Mouse (Mus musculus) embryonic facial prominence, embryonic 14.5 days (tissue): ENCODE measurements around the gene Ropn1. TPM values are rescaled to one million over a fixed set of nuclear protein-coding genes. Genes with fewer than 3 reads are reported as not detected.
A peak's percentile ranks its signal among the peaks of the same experiment; 100 is the strongest.

Source experiments
- ATAC-seq: fragments of 200-750 bp; cut with Nextera tagmentation; 2 replicates; pipeline ENCODE4 v1.8.0; 2017; ENCODE audit warnings: low read depth, moderate number of reproducible peaks, moderate TSS enrichment
- DNase-seq: peaks from one replicate; pipeline ENCODE4 v3.0.0-alpha.2; 2015; ENCODE audit warnings: low spot score
- H3K27ac ChIP-seq: fragments of 300-500 bp; sonication (generic); replicated peaks from 2 replicates; pipeline ENCODE4 v1.5.1; 2014; ENCODE audit warnings: low read depth, mild to moderate bottlenecking, low read length, moderate library complexity
- H3K27me3 ChIP-seq: fragments of 300-500 bp; sonication (generic); replicated peaks from 2 replicates; pipeline ENCODE4 v1.6.1; 2014; ENCODE audit warnings: low read length; ENCODE audit not compliant: control insufficient read depth, insufficient read depth
- H3K36me3 ChIP-seq: fragments of 300-500 bp; sonication (generic); 2 replicates; pipeline ENCODE4 v1.6.1; 2014; ENCODE audit warnings: low read length, mixed read lengths; ENCODE audit not compliant: control insufficient read depth, insufficient read depth
- H3K4me1 ChIP-seq: fragments of 300-500 bp; sonication (generic); 2 replicates; pipeline ENCODE4 v1.6.1; 2014; ENCODE audit warnings: antibody characterized with exemption, low read length; ENCODE audit not compliant: control insufficient read depth, insufficient read depth
- H3K4me2 ChIP-seq: fragments of 300-500 bp; sonication (generic); 2 replicates; pipeline ENCODE4 v1.6.1; 2014; ENCODE audit warnings: low read depth, mild to moderate bottlenecking, low read length, moderate library complexity, mixed read lengths
- H3K4me3 ChIP-seq: fragments of 300-500 bp; sonication (generic); 2 replicates; pipeline ENCODE4 v1.5.1; 2014; ENCODE audit warnings: low read depth, mild to moderate bottlenecking, low read length
- H3K9ac ChIP-seq: fragments of 300-500 bp; sonication (generic); 2 replicates; pipeline ENCODE4 v1.6.1; 2014; ENCODE audit warnings: low read depth, mild to moderate bottlenecking, low read length, moderate library complexity, mixed read lengths
- H3K9me3 ChIP-seq: fragments of 300-500 bp; sonication (generic); 2 replicates; pipeline ENCODE4 v1.6.1; 2016; ENCODE audit warnings: low read length; ENCODE audit not compliant: control insufficient read depth
- WGBS: fragments of 180-500 bp; shearing (Covaris S2); extraction: QIAGEN DNeasy Blood & Tissue Kit; methylation state at CpG from one replicate; pipeline ENCODE4 v1.1.7; 2014; 5-methylcytosine and 5-hydroxymethylcytosine counted together
- polyA plus RNA-seq: library from polyadenylated mRNA; unstranded; fragments of >200 nt; fragmentation: Nextera tagmentation; extraction: Ambion mirVana; gene quantifications from 2 replicates; pipeline ENCODE4 v1.2.1, GENCODE M21; 2014

Gene Ropn1
- polyA plus RNA-seq, 1 experiment from 2014 or later = not detected

DNA sequence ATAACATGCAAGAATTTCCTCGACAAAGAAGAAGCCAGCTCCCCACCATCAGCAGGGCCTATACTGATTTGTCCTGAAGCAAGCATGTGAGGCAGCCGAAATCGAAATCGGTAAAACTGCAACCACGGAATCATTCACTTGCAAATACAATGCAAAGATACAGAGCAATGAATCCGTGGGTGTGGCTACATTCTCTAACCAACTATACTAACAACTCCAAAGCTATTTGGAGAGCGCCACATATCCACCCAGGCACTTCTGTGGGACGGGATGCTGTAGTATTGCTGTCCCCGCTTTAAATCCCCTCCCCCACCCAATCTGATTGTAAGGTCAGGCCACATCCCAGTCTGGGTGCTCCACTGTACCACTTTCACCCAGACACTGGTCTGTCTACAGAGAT lies 18.6 kb downstream of the Ropn1 start:
- no peaks in the 10 kb centered on the region for H3K36me3 ChIP-seq
- H3K27ac ChIP-seq = no peak overlapping the region
- 78% methylated on average over 9 of the region's 9 CpGs for WGBS
- no peak overlapping the region for H3K9ac ChIP-seq
- no peak for DNase-seq
- H3K4me3 ChIP-seq = no peak overlapping the region
- peaks cover 18% of the 10 kb centered on the region; the same call in 1 of the 2 replicates for H3K27me3 ChIP-seq
- ATAC-seq = no peak
- H3K4me2 ChIP-seq = no peak overlapping the region
- H3K4me1 ChIP-seq = peaks cover 4% of the 10 kb centered on the region; the same call in 1 of the 2 replicates
- no peaks in the 10 kb centered on the region for H3K9me3 ChIP-seq

DNA sequence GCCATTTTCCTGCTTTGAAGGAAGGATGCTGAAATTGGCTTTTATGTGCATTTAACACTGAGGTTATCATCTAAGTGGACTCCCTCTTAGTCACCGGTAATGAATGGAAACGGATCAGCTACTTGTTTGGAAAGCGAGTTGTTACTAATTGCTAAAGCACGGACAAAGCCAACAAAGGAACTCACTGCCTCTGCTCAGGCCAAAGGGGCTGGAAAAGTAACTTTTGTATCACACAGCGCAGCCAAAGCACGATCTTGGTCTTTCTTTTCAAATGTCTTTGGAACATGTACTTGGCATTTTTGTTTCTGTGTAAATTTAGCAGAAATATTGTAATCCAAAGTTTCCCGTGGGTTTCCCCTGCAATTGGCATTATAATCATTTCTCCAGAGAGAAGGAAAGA lies 22.2 kb downstream of the Ropn1 start:
- Histone ChIP-seq H3K9me3 (no peaks in the 10 kb centered on the region), H3K9ac (no peak overlapping the region), H3K27me3 (peaks cover 18% of the 10 kb centered on the region; the same call in 1 of the 2 replicates), H3K4me3 (no peak overlapping the region), H3K4me2 (no peak overlapping the region), H3K36me3 (no peaks in the 10 kb centered on the region), H3K27ac (no peak overlapping the region), H3K4me1 (peaks cover 4% of the 10 kb centered on the region; the same call in 1 of the 2 replicates)
- ATAC-seq = no peak
- 63% methylated on average over 7 of the region's 7 CpGs for WGBS
- no peak for DNase-seq

DNA sequence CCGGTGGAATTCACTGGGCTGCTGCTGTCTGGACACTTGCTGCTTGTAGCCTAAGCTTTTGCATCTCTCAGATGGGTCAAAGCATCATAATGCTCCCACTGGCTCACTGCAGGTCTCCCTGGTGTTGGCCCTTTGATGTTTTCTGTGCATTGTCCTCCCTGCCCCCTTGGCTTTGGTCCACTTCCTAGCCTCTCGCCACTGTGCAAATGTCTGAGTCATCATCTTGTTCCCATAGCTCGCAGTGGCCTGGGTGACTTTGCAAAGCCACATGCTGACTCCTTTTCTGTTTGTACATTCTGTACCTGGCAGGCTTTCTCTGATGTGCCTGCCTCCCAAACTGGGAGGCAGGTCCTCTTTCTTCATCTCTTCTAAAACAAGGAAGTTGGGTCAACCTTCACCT lies 23.1 kb downstream of the Ropn1 start:
- 74% methylated on average over 3 of the region's 3 CpGs for WGBS
- H3K36me3 ChIP-seq = no peaks in the 10 kb centered on the region
- no peak overlapping the region for H3K9ac ChIP-seq
- no peak overlapping the region for H3K4me2 ChIP-seq
- H3K27me3 ChIP-seq = peaks cover 18% of the 10 kb centered on the region; the same call in 1 of the 2 replicates
- H3K4me1 ChIP-seq = no peaks in the 10 kb centered on the region
- H3K4me3 ChIP-seq = no peak overlapping the region
- ATAC-seq = no peak
- no peaks in the 10 kb centered on the region for H3K9me3 ChIP-seq
- no peak overlapping the region for H3K27ac ChIP-seq
- no peak for DNase-seq

DNA sequence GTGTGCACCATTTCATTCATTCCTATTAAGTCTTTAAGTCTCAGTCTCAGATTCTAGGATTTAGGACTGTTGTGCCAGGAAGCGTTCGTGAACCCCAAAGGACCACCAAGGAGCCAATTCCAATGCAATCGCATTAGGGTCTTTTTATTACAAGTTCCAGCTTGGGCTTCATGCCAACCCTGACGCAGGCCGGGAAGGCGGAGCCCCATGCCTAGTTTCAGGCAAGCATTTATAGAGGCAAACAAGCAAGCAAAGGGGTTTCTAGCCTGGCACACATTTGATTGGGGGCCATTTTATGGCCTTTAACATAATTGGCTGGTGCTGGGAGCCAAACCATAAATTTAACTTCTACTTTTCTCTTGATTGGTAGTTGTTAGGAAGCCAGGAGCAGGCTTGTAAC lies 24.6 kb downstream of the Ropn1 start:
- Histone ChIP-seq H3K27ac (no peak overlapping the region), H3K9ac (no peak overlapping the region), H3K4me3 (no peak overlapping the region), H3K4me2 (no peak overlapping the region), H3K27me3 (peaks cover 8% of the 10 kb centered on the region; the same call in 1 of the 2 replicates), H3K9me3 (no peaks in the 10 kb centered on the region), H3K4me1 (no peaks in the 10 kb centered on the region), H3K36me3 (no peaks in the 10 kb centered on the region)
- DNase-seq = peak; percentile 7
- 74% methylated on average over 6 of the region's 6 CpGs for WGBS
- no peak for ATAC-seq

DNA sequence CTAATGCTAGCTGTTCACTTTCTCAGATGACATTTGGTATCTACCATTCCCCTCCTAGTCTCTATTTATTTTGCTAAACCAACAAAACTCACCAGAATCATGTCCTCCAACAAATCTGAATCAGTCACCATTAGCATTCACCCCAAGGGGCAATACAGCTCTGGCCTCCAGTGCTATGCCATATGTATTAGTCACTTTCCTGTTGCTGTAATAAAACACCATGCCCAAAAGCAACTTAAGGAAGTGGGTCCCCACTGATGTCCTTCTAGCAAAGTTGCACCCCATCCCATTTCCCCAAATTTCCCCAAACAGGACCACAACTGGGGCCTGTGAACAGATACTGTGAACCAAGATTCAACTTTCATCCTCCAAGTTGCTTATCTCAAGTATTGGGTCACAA lies 32.1 kb downstream of the Ropn1 start:
- H3K9me3 ChIP-seq = no peaks in the 10 kb centered on the region
- no peaks in the 10 kb centered on the region for H3K27me3 ChIP-seq
- ATAC-seq (no peak), DNase-seq (no peak)
- H3K4me3 ChIP-seq = no peak overlapping the region
- H3K36me3 ChIP-seq = no peaks in the 10 kb centered on the region
- no peak overlapping the region for H3K9ac ChIP-seq
- no peaks in the 10 kb centered on the region for H3K4me1 ChIP-seq
- no peak overlapping the region for H3K4me2 ChIP-seq
- H3K27ac ChIP-seq = no peak overlapping the region

DNA sequence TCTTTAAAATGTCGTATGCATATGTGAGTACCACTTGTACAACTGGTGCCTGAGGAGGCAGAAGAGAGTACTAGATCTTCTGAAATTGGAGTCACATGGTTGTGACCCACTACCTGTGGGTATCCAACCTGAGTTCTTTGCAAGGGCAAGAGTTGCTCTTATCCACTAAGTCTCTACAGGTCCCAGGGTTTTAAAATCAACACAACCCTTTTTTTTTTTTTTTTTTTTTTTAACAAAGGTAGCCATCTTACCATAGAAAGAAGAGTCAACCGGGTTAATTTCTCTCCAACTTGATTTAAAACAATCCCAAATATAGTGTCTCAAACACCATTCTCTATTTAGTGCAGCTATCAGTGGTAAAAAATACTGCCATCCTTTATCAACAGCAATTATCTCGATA lies 40.2 kb downstream of the Ropn1 start:
- H3K4me3 ChIP-seq = peak overlapping the region; percentile 80
- no peaks in the 10 kb centered on the region for H3K9me3 ChIP-seq
- H3K27ac ChIP-seq = peak overlapping the region; percentile 84; the same call in 1 of the 2 replicates
- H3K36me3 ChIP-seq = no peaks in the 10 kb centered on the region
- ATAC-seq (no peak), DNase-seq (no peak)
- WGBS = 76% methylated on average over 3 of the region's 3 CpGs
- no peak overlapping the region for H3K9ac ChIP-seq
- H3K4me2 ChIP-seq = peak overlapping the region; percentile 83; the same call in 1 of the 2 replicates
- H3K4me1 ChIP-seq = peaks cover 4% of the 10 kb centered on the region; the same call in 1 of the 2 replicates
- no peaks in the 10 kb centered on the region for H3K27me3 ChIP-seq

DNA sequence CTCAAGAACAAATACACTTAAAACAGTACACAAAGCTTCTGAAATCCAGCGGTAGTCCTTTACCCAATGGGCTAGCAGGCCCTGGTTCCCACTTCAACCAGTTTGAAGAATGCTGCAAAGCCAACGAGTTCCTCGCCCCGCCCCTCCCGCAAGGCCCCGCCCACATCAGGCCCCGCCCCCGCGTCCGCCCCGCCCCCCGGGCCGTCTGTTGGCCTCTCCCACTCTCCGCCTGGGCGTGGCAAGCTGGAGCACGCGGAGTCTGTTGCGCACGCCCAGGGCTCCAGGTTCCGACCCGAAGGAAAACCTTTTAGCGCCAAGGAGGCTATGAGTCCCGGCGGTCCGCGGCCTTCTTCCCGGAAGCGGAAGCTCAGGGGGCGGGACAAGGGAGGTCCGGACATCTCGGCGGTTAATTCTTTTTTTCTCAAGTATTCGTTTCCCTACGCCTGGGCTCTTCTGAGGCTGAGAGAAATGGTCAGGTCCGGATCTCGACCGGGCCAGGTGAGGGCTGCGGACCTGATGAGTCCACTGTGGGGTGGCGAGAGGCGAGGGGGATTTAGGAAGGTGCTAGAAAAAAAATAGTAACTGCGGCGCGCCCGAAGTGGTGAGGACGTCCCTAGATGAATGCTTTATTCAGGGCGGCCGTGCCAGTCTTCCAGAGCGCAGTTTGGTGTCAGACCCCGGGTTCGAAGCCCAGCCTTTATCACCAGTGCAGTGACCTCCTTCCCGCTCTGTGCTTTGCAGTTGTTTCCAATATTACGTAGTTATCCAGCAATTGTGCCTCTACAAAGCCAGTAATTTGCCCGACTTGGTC lies 40.8 kb downstream of the Ropn1 start, which contains the start of gene Ccdc14:
Gene Ccdc14, plus strand, starts transcription at position 283 of the 811 bp plus-strand sequence.
- no peaks in the 10 kb centered on the region for H3K36me3 ChIP-seq
- ATAC-seq (peak; percentile 94), DNase-seq (peak; percentile 96)
- peak within 1 kb of the TSS; percentile 80 for H3K4me3 ChIP-seq
- H3K9me3 ChIP-seq = no peaks in the 10 kb centered on the region
- peak within 1 kb of the TSS; percentile 83 for H3K4me2 ChIP-seq
- under 1% methylated on average over 49 of the region's 53 CpGs for WGBS
- peak within 1 kb of the TSS; percentile 80 for H3K9ac ChIP-seq
- no peaks in the 10 kb centered on the region for H3K27me3 ChIP-seq
- peak within 1 kb of the TSS; percentile 84 for H3K27ac ChIP-seq
- peaks cover 4% of the 10 kb centered on the region; the same call in 1 of the 2 replicates for H3K4me1 ChIP-seq

DNA sequence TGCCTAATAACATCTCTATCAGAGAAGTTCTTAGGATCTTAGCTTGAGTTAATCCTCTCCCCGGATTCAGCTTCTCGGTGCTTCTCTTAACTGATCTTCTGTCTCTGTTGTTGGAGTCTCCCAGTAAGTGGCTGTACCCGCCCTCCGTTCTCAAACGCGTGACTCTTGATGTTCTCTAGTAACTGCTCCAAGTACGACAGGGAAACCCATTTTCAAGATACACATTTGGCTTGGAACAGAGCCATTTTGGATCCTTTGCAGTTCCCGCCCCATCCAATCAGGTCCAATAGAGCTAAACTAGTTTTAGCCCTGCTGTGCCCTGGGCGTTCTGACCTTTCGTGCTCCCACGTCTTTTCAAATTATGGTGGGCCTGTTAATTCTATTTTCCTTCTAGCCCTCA lies 41.4 kb downstream of the Ropn1 start:
- Histone ChIP-seq H3K4me3 (peak overlapping the region; percentile 80), H3K36me3 (no peaks in the 10 kb centered on the region)
- 5% methylated on average over 11 of the region's 11 CpGs for whole genome bisulfite sequencing

More for the DNA sequence above, 41.4 kb downstream of the Ropn1 start:
- peak overlapping the region; percentile 84 for H3K27ac ChIP-seq
- peak; percentile 54 for DNase-seq
- H3K4me1 ChIP-seq = peaks cover 4% of the 10 kb centered on the region; the same call in 1 of the 2 replicates
- no peak for ATAC-seq
- H3K9ac ChIP-seq = peak overlapping the region; percentile 80
- H3K27me3 ChIP-seq = no peaks in the 10 kb centered on the region
- no peaks in the 10 kb centered on the region for H3K9me3 ChIP-seq
- H3K4me2 ChIP-seq = peak overlapping the region; percentile 83
